Mouse (Mus musculus): ENCODE measurements around the gene Tmem50a. TPM values are rescaled to one million over a fixed set of nuclear protein-coding genes. Genes with fewer than 3 reads are reported as not detected.
A peak's percentile ranks its signal among the peaks of the same experiment; 100 is the strongest.

Gene Tmem50a
- polyA plus RNA-seq, 1 experiment from 2014 or later: 193 TPM

DNA sequence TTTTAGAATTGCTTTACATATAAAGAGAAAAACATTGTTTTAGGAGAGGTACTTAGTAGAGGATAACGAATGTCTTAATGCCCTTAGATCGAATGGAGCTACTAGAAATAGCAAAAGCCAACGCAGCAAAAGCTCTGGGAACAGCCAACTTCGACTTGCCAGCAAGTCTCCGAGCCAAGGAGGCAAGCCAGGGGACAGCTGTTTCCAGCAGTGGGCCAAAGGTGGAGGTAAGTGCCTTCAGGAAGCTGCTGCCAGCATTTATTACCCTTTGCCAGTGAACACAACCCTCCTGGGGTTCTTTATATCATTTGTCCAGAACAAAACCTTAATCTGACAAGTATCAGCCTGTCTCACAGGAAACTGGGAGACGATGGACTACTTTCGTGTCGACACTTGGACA is 10.4 kb upstream of the Tmem50a start:
- ATAC-seq (ENCODE audit: low FRiP score, low TSS enrichment): no peak
- TF ChIP-seq CTCF (IDR thresholded peaks at IDR 0.05; ENCODE audit: low read depth): no peak
- no peak for TF ChIP-seq EP300 (optimal IDR thresholded peaks at IDR 0.05)
- Histone ChIP-seq H3K4me1 (replicated peaks; ENCODE audit: control insufficient read depth, insufficient read depth) (peaks cover 2% of the 10 kb centered on the region; the same call in 1 of the 2 replicates), H3K4me3 (ENCODE audit: low read depth, low read length) (peak overlapping the region; percentile 100), H3K27ac (replicated peaks) (no peak overlapping the region), H3K27me3 (ENCODE audit: control insufficient read depth, insufficient read depth, low read length) (no peaks in the 10 kb centered on the region), H3K4me2 (replicated peaks; ENCODE audit: low read depth) (peak overlapping the region; percentile 69), H3K36me3 (ENCODE audit: control insufficient read depth, insufficient read depth, low read length) (peaks cover 25% of the 10 kb centered on the region), H3K9ac (ENCODE audit: low read length) (peak overlapping the region; percentile 45), H3K9me3 (ENCODE audit: control insufficient read depth, low read length) (no peaks in the 10 kb centered on the region)
- DNase-seq (ENCODE audit: low spot score): no peak
- WGBS: 39% methylated on average over 8 of the region's 8 CpGs

DNA sequence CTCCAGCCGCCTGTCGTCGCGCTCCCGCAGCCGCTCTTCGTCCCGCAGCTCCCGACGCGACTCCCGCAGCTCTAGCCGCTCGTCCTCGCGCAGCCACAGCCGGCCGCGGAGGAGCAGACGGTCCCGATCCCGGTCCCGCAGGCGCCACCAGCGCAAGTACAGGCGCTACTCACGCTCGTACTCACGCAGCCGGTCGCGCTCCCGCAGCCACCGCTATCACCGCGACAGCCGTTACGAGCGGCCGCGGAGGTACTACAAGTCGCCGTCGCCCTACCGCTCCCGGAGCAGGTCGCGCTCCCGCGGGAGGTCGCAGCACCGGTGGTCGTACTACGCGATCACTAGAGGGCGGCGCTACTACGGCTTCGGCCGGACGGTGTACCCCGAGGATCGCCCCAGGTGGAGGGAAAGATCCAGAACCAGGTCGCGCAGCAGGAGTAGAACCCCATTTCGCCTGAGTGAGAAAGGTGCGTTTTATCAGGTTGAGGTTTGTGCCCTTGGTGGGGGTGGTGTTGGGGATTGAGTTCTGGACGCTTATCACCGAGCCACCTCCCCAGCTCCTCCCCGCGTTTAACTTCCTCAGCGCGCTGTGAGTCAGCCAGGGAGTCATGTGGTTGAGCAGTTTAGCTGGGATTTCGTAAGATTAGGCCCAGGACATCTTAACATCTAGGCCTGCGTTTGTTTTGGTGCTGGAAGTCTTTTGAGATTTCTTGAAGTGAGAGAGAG is 9.4 kb upstream of the Tmem50a start:
- WGBS: under 1% methylated on average over 75 of the region's 75 CpGs
- H3K4me1 ChIP-seq (replicated peaks; ENCODE audit: control insufficient read depth, insufficient read depth): peaks cover 2% of the 10 kb centered on the region; the same call in 1 of the 2 replicates
- peak; percentile 31; the same call in 1 of the 2 replicates for TF ChIP-seq CTCF (IDR thresholded peaks at IDR 0.05; ENCODE audit: low read depth)
- peak; percentile 15 for TF ChIP-seq EP300 (optimal IDR thresholded peaks at IDR 0.05)

DNA sequence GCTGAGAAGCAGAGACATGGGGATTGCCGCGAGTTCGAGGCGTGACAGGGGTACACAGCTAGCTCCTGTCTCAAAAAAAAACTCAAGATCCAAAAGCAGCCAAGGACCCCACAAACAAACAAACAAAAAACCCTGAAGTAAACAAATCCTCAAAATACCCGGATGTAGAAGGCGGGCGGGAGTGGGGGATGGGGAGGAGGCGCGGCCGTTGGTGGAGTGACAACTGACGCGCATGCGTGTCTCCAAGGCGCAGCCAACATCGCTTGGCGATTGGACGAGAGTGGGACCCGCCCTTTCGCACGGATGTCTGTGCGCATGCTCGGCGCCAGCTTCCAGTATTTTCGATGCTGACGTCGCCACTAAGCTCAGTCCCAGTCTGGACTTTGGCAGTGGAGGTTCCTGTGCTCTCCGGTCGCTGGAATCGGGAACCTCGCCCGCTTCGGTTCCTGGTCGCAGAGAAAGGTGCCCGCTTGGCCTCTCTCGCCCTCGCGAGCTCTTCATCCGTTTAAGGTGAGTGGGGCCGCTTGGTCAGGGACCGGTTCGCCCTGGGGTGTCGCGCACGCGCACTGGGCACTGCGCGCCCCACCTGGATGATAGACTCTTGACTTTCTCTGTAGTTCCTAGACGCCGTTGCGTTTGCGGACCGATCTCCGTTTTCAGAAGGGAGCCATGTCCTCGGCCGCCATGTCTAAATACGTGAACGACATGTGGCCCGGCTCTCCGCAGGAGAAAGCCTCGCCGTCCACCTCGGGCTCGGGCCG is 8.6 kb upstream of the Tmem50a start, which contains the start of gene Rsrp1:
Gene Rsrp1 (plus strand): TSS at position 335 of the 761 bp plus-strand sequence.
- Histone ChIP-seq H3K27me3 (ENCODE audit: control insufficient read depth, insufficient read depth, low read length) (no peaks in the 10 kb centered on the region), H3K4me2 (replicated peaks; ENCODE audit: low read depth) (peak within 1 kb of the TSS; percentile 76), H3K9ac (ENCODE audit: low read length) (peak within 1 kb of the TSS; percentile 98), H3K4me3 (ENCODE audit: low read depth, low read length) (peak within 1 kb of the TSS; percentile 100), H3K27ac (replicated peaks) (peak within 1 kb of the TSS; percentile 97), H3K9me3 (ENCODE audit: control insufficient read depth, low read length) (no peaks in the 10 kb centered on the region), H3K4me1 (replicated peaks; ENCODE audit: control insufficient read depth, insufficient read depth) (peaks cover 2% of the 10 kb centered on the region; the same call in 1 of the 2 replicates), H3K36me3 (ENCODE audit: control insufficient read depth, insufficient read depth, low read length) (peaks cover 24% of the 10 kb centered on the region)
- TF ChIP-seq EP300 (optimal IDR thresholded peaks at IDR 0.05): no peak
- 0 out of 2 replicates have a peak, but pooled peaks have one; percentile 1 for TF ChIP-seq CTCF (IDR thresholded peaks at IDR 0.05; ENCODE audit: low read depth)
- under 1% methylated on average over 64 of the region's 64 CpGs for WGBS
- ATAC-seq (ENCODE audit: low FRiP score, low TSS enrichment): peak; percentile 92
- peak; percentile 97 for DNase-seq (ENCODE audit: low spot score)

More for the DNA sequence above, 9.4 kb upstream of the Tmem50a start:
- Histone ChIP-seq H3K36me3 (ENCODE audit: control insufficient read depth, insufficient read depth, low read length) (peaks cover 25% of the 10 kb centered on the region), H3K4me2 (replicated peaks; ENCODE audit: low read depth) (peak overlapping the region; percentile 69), H3K27ac (replicated peaks) (peak overlapping the region; percentile 97), H3K4me3 (ENCODE audit: low read depth, low read length) (peak overlapping the region; percentile 100), H3K9me3 (ENCODE audit: control insufficient read depth, low read length) (no peaks in the 10 kb centered on the region), H3K9ac (ENCODE audit: low read length) (peak overlapping the region; percentile 98), H3K27me3 (ENCODE audit: control insufficient read depth, insufficient read depth, low read length) (no peaks in the 10 kb centered on the region)
- DNase-seq (ENCODE audit: low spot score): peak; percentile 90
- ATAC-seq (ENCODE audit: low FRiP score, low TSS enrichment): peak; percentile 74

DNA sequence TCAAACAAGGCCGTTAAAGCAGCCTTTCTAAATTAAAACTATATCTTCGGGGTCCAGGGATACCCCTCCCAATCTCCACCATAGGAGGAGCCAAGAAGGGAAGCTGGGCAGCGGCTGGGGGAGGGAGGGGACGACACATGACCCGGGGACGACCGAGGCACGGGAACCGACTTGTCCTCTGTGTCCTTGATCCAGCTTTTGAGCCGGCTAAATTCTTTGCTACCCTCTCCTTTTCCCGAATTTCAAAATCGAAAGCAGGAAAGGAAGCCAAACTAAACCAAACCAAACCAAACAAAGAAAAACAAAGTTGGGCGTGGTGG is 8.1 kb upstream of the Tmem50a start:
- Histone ChIP-seq H3K9ac (ENCODE audit: low read length) (peak overlapping the region; percentile 76), H3K4me2 (replicated peaks; ENCODE audit: low read depth) (peak overlapping the region; percentile 76), H3K27me3 (ENCODE audit: control insufficient read depth, insufficient read depth, low read length) (no peaks in the 10 kb centered on the region), H3K4me1 (replicated peaks; ENCODE audit: control insufficient read depth, insufficient read depth) (peaks cover 2% of the 10 kb centered on the region), H3K4me3 (ENCODE audit: low read depth, low read length) (peak overlapping the region; percentile 100), H3K36me3 (ENCODE audit: control insufficient read depth, insufficient read depth, low read length) (peaks cover 19% of the 10 kb centered on the region), H3K9me3 (ENCODE audit: control insufficient read depth, low read length) (no peaks in the 10 kb centered on the region), H3K27ac (replicated peaks) (peak overlapping the region; percentile 97)
- TF ChIP-seq EP300 (optimal IDR thresholded peaks at IDR 0.05) (no peak), CTCF (IDR thresholded peaks at IDR 0.05; ENCODE audit: low read depth) (peak; percentile 23; the same call in 1 of the 2 replicates)
- under 1% methylated on average over 13 of the region's 13 CpGs for WGBS
- DNase-seq (ENCODE audit: low spot score) (peak; percentile 70), ATAC-seq (ENCODE audit: low FRiP score, low TSS enrichment) (peak; percentile 38; the same call in 1 of the 2 replicates)

DNA sequence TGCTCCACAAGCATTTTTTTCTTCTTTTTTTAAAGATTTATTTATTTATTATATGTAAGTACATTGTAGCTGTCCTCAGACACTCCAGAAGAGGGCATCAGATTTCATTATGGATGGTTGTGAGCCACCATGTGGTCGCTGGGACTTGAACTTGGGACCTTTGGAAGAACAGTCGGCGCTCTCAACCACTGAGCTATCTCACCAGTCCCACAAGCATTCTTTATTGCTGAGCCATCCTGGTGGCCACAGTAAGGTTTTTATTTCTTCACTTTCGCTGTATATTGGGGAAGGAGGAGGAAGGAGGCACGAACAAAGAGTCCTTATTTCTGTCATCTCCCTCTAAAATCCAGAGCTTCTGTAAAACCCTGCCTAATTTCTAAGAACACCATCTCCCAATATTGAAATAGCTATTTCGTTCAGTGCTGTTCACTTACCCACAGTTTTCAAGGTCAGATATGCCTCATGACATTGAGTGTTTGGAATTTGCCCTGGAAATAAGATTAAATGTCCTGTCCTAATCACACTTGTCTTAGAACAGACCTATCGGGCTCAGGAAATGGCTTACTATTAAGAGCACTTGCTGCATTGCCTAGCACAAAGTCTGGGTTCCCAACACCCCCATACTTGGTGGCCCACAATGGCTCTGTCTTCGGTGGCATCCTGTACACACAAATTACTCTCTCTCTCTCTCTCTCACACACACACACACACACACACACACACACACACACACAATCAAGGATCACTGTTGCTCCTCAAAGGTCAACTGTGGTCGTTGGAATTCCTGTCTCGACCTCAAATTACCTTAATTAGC is 7.5 kb upstream of the Tmem50a start:
- 58% methylated on average over 10 of the region's 10 CpGs for WGBS
- no peak for TF ChIP-seq EP300 (optimal IDR thresholded peaks at IDR 0.05)
- TF ChIP-seq CTCF (IDR thresholded peaks at IDR 0.05; ENCODE audit: low read depth): 0 out of 2 replicates have a peak, but pooled peaks have one; percentile 4
- peak overlapping the region; percentile 76 for H3K4me2 ChIP-seq (replicated peaks; ENCODE audit: low read depth)
- DNase-seq (ENCODE audit: low spot score) (no peak), ATAC-seq (ENCODE audit: low FRiP score, low TSS enrichment) (no peak)
- peak overlapping the region; percentile 76 for H3K9ac ChIP-seq (ENCODE audit: low read length)
- H3K4me1 ChIP-seq (replicated peaks; ENCODE audit: control insufficient read depth, insufficient read depth): peaks cover 2% of the 10 kb centered on the region
- peaks cover 16% of the 10 kb centered on the region for H3K36me3 ChIP-seq (ENCODE audit: control insufficient read depth, insufficient read depth, low read length)
- H3K27me3 ChIP-seq (ENCODE audit: control insufficient read depth, insufficient read depth, low read length): no peaks in the 10 kb centered on the region
- H3K4me3 ChIP-seq (ENCODE audit: low read depth, low read length): peak overlapping the region; percentile 100
- H3K9me3 ChIP-seq (ENCODE audit: control insufficient read depth, low read length): no peaks in the 10 kb centered on the region
- peak overlapping the region; percentile 97 for H3K27ac ChIP-seq (replicated peaks)

Data from stomach, postnatal 0 days (tissue).